Mouse (Mus musculus) forebrain, embryonic 14.5 days (tissue): Measurements from ENCODE around the gene Entpd8. TPM values are rescaled to one million over a fixed set of nuclear protein-coding genes. Genes with fewer than 3 reads are reported as not detected.

Source experiments
- ATAC-seq: fragments of 200-750 bp; cut with Nextera tagmentation; 2 replicates; pipeline ENCODE4 v1.8.0; 2017; ENCODE audit warnings: mild to moderate bottlenecking, moderate library complexity
- DNase-seq: peaks from one replicate; pipeline ENCODE4 v3.0.0-alpha.2; 2015; ENCODE audit warnings: low spot score
- H3K27ac ChIP-seq: fragments of 300-500 bp; sonication (generic); 2 replicates; pipeline ENCODE4 v1.5.1; 2014; ENCODE audit warnings: low read depth, mild to moderate bottlenecking, control low read depth, low read length, moderate library complexity
- H3K27me3 ChIP-seq: fragments of 300-500 bp; sonication (generic); replicated peaks from 2 replicates; pipeline ENCODE4 v1.6.1; 2014; ENCODE audit warnings: low read length, control low read depth, mixed read lengths; ENCODE audit not compliant: control insufficient read depth, insufficient read depth
- H3K36me3 ChIP-seq: fragments of 300-500 bp; sonication (generic); 2 replicates; pipeline ENCODE4 v1.6.1; 2014; ENCODE audit warnings: low read length, control low read depth; ENCODE audit not compliant: control insufficient read depth, insufficient read depth
- H3K4me1 ChIP-seq: fragments of 300-500 bp; sonication (generic); 2 replicates; pipeline ENCODE4 v1.6.1; 2014; ENCODE audit warnings: antibody characterized with exemption, low read length, control low read depth; ENCODE audit not compliant: control insufficient read depth, insufficient read depth
- H3K4me2 ChIP-seq: fragments of 300-500 bp; sonication (generic); 2 replicates; pipeline ENCODE4 v1.6.1; 2014; ENCODE audit warnings: mild to moderate bottlenecking, control low read depth, low read length
- H3K4me3 ChIP-seq: fragments of 300-500 bp; sonication (generic); 2 replicates; pipeline ENCODE4 v1.5.1; 2014; ENCODE audit warnings: low read depth, low read length, control low read depth
- H3K9ac ChIP-seq: fragments of 300-500 bp; sonication (generic); 2 replicates; pipeline ENCODE4 v1.6.1; 2014; ENCODE audit warnings: mild to moderate bottlenecking, low read length, control low read depth, moderate library complexity
- H3K9me3 ChIP-seq: fragments of 300-500 bp; sonication (generic); replicated peaks from 2 replicates; pipeline ENCODE4 v1.6.1; 2016; ENCODE audit warnings: low read length, control low read depth, mixed read lengths; ENCODE audit not compliant: control insufficient read depth
- WGBS: fragments of 180-500 bp; shearing (Covaris S2); extraction: QIAGEN DNeasy Blood & Tissue Kit; methylation state at CpG from one replicate; pipeline ENCODE4 v1.1.7; 2014; 5-methylcytosine and 5-hydroxymethylcytosine counted together
- polyA plus RNA-seq: library from polyadenylated mRNA; unstranded; fragments of >200 nt; fragmentation: Nextera tagmentation; extraction: Ambion mirVana; gene quantifications from 2 replicates; pipeline ENCODE4 v1.2.1, GENCODE M21; 2014

The Entpd8 gene
- polyA plus RNA-seq, 1 experiment from 2014 or later = not detected

- ATAC-seq = no peak
- H3K9ac ChIP-seq = peak overlapping the region; percentile 86
- H3K4me2 ChIP-seq = peak overlapping the region; percentile 84
- H3K4me1 ChIP-seq = peaks cover 11% of the 10 kb centered on the region
- H3K27ac ChIP-seq = peak overlapping the region; percentile 64; the same call in 1 of the 2 replicates
- peak overlapping the region; percentile 80 for H3K4me3 ChIP-seq
- no peaks in the 10 kb centered on the region for H3K9me3 ChIP-seq
- peaks cover 40% of the 10 kb centered on the region for H3K36me3 ChIP-seq
- DNase-seq = no peak
- no peaks in the 10 kb centered on the region for H3K27me3 ChIP-seq
- WGBS = 81% methylated on average over 21 of the region's 21 CpGs
Observed at GRCm38 (mm10) chr2:25055409-25056155, 24.5 kb upstream of the Entpd8 start.

- ATAC-seq = no peak
- Histone ChIP-seq H3K4me3 (no peak overlapping the region), H3K4me2 (no peak overlapping the region), H3K9me3 (no peaks in the 10 kb centered on the region), H3K4me1 (peaks cover 11% of the 10 kb centered on the region), H3K36me3 (peaks cover 58% of the 10 kb centered on the region), H3K9ac (no peak overlapping the region), H3K27me3 (no peaks in the 10 kb centered on the region), H3K27ac (no peak overlapping the region)
- no peak for DNase-seq
- WGBS = 89% methylated on average over 7 of the region's 7 CpGs
Observed at GRCm38 (mm10) chr2:25058926-25059325, 21.2 kb upstream of the Entpd8 start.

- ATAC-seq (no peak), DNase-seq (no peak)
- no peak overlapping the region for H3K4me2 ChIP-seq
- H3K36me3 ChIP-seq = peaks cover 37% of the 10 kb centered on the region
- WGBS = 98% methylated on average over 5 of the region's 5 CpGs
- H3K4me3 ChIP-seq = no peak overlapping the region
- H3K9me3 ChIP-seq = no peaks in the 10 kb centered on the region
- no peaks in the 10 kb centered on the region for H3K4me1 ChIP-seq
- no peaks in the 10 kb centered on the region for H3K27me3 ChIP-seq
- no peak overlapping the region for H3K9ac ChIP-seq
- no peak overlapping the region for H3K27ac ChIP-seq
Observed at GRCm38 (mm10) chr2:25063523-25063922, 16.6 kb upstream of the Entpd8 start.

GRCm38 (mm10) chr2:25064285-25064684 is 15.8 kb upstream of the Entpd8 start:
- H3K36me3 ChIP-seq = peaks cover 31% of the 10 kb centered on the region
- WGBS = 95% methylated on average over 1 of the region's 1 CpGs
- H3K4me3 ChIP-seq = no peak overlapping the region
- H3K4me2 ChIP-seq = no peak overlapping the region
- H3K9me3 ChIP-seq = no peaks in the 10 kb centered on the region
- H3K27me3 ChIP-seq = no peaks in the 10 kb centered on the region
- H3K9ac ChIP-seq = no peak overlapping the region
- ATAC-seq = no peak
- no peaks in the 10 kb centered on the region for H3K4me1 ChIP-seq
- DNase-seq = no peak
- no peak overlapping the region for H3K27ac ChIP-seq

GRCm38 (mm10) chr2:25065537-25065936 is 14.6 kb upstream of the Entpd8 start:
- Histone ChIP-seq H3K27me3 (no peaks in the 10 kb centered on the region), H3K9ac (no peak overlapping the region), H3K36me3 (peaks cover 19% of the 10 kb centered on the region), H3K9me3 (no peaks in the 10 kb centered on the region), H3K4me1 (no peaks in the 10 kb centered on the region), H3K27ac (no peak overlapping the region), H3K4me2 (no peak overlapping the region), H3K4me3 (no peak overlapping the region)
- DNase-seq = no peak
- no peak for ATAC-seq

- 74% methylated on average over 4 of the region's 4 CpGs for WGBS
- H3K27ac ChIP-seq = no peak overlapping the region
- ATAC-seq = no peak
Observed at GRCm38 (mm10) chr2:25066552-25066951, 13.6 kb upstream of the Entpd8 start.

GRCm38 (mm10) chr2:25069537-25069936 is 10.6 kb upstream of the Entpd8 start:
- Histone ChIP-seq H3K27ac (no peak overlapping the region), H3K9ac (no peak overlapping the region), H3K9me3 (no peaks in the 10 kb centered on the region), H3K36me3 (no peaks in the 10 kb centered on the region), H3K4me2 (no peak overlapping the region), H3K4me3 (no peak overlapping the region), H3K27me3 (no peaks in the 10 kb centered on the region), H3K4me1 (no peaks in the 10 kb centered on the region)
- ATAC-seq (no peak), DNase-seq (no peak)
- WGBS = 64% methylated on average over 4 of the region's 4 CpGs

More at GRCm38 (mm10) chr2:25066552-25066951, 13.6 kb upstream of the Entpd8 start:
- no peak overlapping the region for H3K4me3 ChIP-seq
- H3K27me3 ChIP-seq = no peaks in the 10 kb centered on the region
- H3K4me2 ChIP-seq = no peak overlapping the region
- no peaks in the 10 kb centered on the region for H3K9me3 ChIP-seq
- H3K4me1 ChIP-seq = no peaks in the 10 kb centered on the region
- H3K36me3 ChIP-seq = peaks cover 9% of the 10 kb centered on the region
- no peak overlapping the region for H3K9ac ChIP-seq
- DNase-seq = no peak

- WGBS = 94% methylated on average over 4 of the region's 4 CpGs
- no peak for ATAC-seq
- Histone ChIP-seq H3K27me3 (no peaks in the 10 kb centered on the region), H3K27ac (no peak overlapping the region), H3K4me3 (no peak overlapping the region), H3K4me1 (no peaks in the 10 kb centered on the region), H3K9me3 (no peaks in the 10 kb centered on the region), H3K4me2 (no peak overlapping the region), H3K9ac (no peak overlapping the region), H3K36me3 (no peaks in the 10 kb centered on the region)
- no peak for DNase-seq
Observed at GRCm38 (mm10) chr2:25072398-25072797, 7.7 kb upstream of the Entpd8 start.

- Histone ChIP-seq H3K27ac (no peak overlapping the region), H3K9ac (no peak overlapping the region), H3K36me3 (no peaks in the 10 kb centered on the region), H3K27me3 (no peaks in the 10 kb centered on the region), H3K4me1 (no peaks in the 10 kb centered on the region), H3K9me3 (no peaks in the 10 kb centered on the region), H3K4me3 (no peak overlapping the region), H3K4me2 (no peak overlapping the region)
- DNase-seq (no peak), ATAC-seq (no peak)
- 70% methylated on average over 4 of the region's 4 CpGs for WGBS
Observed at GRCm38 (mm10) chr2:25075506-25075905, 4.6 kb upstream of the Entpd8 start.
